ENCODE assay signal across 10 mouse cellular contexts in the genomic region with DNA sequence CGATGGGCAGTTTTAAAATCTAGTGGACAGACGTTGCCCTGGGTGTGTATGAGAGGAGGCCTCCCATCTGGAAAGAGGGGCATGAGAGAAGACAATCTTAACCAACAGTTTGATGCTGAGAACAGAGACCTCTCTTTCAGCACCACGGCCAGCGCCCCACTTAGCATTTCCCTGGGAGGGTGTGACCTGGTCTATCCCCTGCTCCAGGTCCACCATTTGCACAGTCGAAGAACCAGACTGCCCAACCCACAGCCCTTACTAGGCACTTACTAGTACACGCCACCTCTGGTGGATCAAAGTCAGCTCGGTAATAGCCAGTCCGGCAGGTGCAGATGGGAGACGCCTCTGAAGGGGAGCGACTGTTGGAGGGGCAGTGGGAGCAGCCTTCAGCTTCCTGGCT.
DNase-seq lines count a peak whose midpoint lies in the region; ATAC-seq and TF ChIP-seq lines count a peak whose summit lies in the region.
"Had no signal": no experiment of that assay in that cellular context is flagged by ENCODE, and none has a peak within 500 bp of the region (broad histone marks: within the 10 kb centered on the region; RNA-seq: fewer than 3 reads in every experiment).

No protein-coding gene starts in this region.

- no peak overlapping the region for H3ac ChIP-seq in myocyte (ENCODE audit: control insufficient read depth, insufficient read length)

- H3K27me3 ChIP-seq in forebrain, embryonic 11.5 days (ENCODE audit: control insufficient read depth, insufficient read depth, low read length): no peaks in the 10 kb centered on the region
- H3K27me3 ChIP-seq in forebrain, embryonic 13.5 days: no peaks in the 10 kb centered on the region
- H3K27me3 ChIP-seq in myocyte (ENCODE audit: control insufficient read depth, insufficient read depth, insufficient read length): no peaks in the 10 kb centered on the region
- H3K27me3 ChIP-seq: embryonic facial prominence, embryonic 12.5 days had no signal

- no peak overlapping the region for H3K4me3 ChIP-seq in forebrain, embryonic 11.5 days (ENCODE audit: low read depth, low read length)
- no peak overlapping the region for H3K4me3 ChIP-seq in forebrain, embryonic 13.5 days
- no peak overlapping the region for H3K4me3 ChIP-seq in myocyte
- H3K4me3 ChIP-seq: embryonic facial prominence, embryonic 12.5 days; gastrocnemius, adult 2 months had no signal

- H3K79me2 ChIP-seq in myocyte (ENCODE audit: control insufficient read depth, insufficient read depth): no peaks in the 10 kb centered on the region

- no peak for ATAC-seq in forebrain, embryonic 11.5 days (replicated peaks; ENCODE audit: low FRiP score)
- ATAC-seq in forebrain, embryonic 13.5 days: no peak
- no peak for ATAC-seq in megakaryocyte progenitor cell, adult 5-6 weeks (replicated peaks; ENCODE audit: poor library complexity)

- 80% methylated on average over 10 of the region's 10 CpGs for WGBS in forebrain, embryonic 11.5 days
- whole genome bisulfite sequencing in forebrain, embryonic 13.5 days: 78% methylated on average over 10 of the region's 10 CpGs

- H3K4me2 ChIP-seq in forebrain, embryonic 11.5 days (ENCODE audit: low read depth, low read length, severe bottlenecking): no peak overlapping the region
- no peak overlapping the region for H3K4me2 ChIP-seq in forebrain, embryonic 13.5 days
- no peak overlapping the region for H3K4me2 ChIP-seq in myocyte (ENCODE audit: low read depth)
- H3K4me2 ChIP-seq: embryonic facial prominence, embryonic 12.5 days had no signal

- H3K9ac ChIP-seq in forebrain, embryonic 11.5 days (ENCODE audit: low read length): no peak overlapping the region
- no peak overlapping the region for H3K9ac ChIP-seq in forebrain, embryonic 13.5 days
- H3K9ac ChIP-seq: embryonic facial prominence, embryonic 12.5 days had no signal

- no peaks in the 10 kb centered on the region for H3K36me3 ChIP-seq in forebrain, embryonic 11.5 days (ENCODE audit: control insufficient read depth, insufficient read depth, low read length)
- H3K36me3 ChIP-seq in forebrain, embryonic 13.5 days (ENCODE audit: poor library complexity, severe bottlenecking): no peaks in the 10 kb centered on the region
- no peaks in the 10 kb centered on the region for H3K36me3 ChIP-seq in myocyte (ENCODE audit: control insufficient read depth, insufficient read depth)
- H3K36me3 ChIP-seq: embryonic facial prominence, embryonic 12.5 days had no signal

- no peak for TF ChIP-seq POLR2A in myocyte (IDR thresholded peaks at IDR 0.05; ENCODE audit: insufficient read length, low read depth)

- no peaks in the 10 kb centered on the region; the same call in 1 of the 2 replicates for H3K4me1 ChIP-seq in forebrain, embryonic 11.5 days (replicated peaks; ENCODE audit: control insufficient read depth, insufficient read depth, low read length)
- peaks cover 10% of the 10 kb centered on the region; the same call in 1 of the 2 replicates for H3K4me1 ChIP-seq in forebrain, embryonic 13.5 days
- H3K4me1 ChIP-seq: embryonic facial prominence, embryonic 12.5 days had no signal

- H3K27ac ChIP-seq in forebrain, embryonic 11.5 days (ENCODE audit: low read depth, low read length): no peak overlapping the region
- no peak overlapping the region for H3K27ac ChIP-seq in forebrain, embryonic 13.5 days
- H3K27ac ChIP-seq: embryonic facial prominence, embryonic 12.5 days; gastrocnemius, adult 2 months had no signal

- peak; percentile 81 for DNase-seq in forebrain, embryonic 11.5 days (ENCODE audit: low spot score)
- peak; percentile 39 for DNase-seq in lung, postnatal 10 days
- no peak for DNase-seq in lung, postnatal 36 days
- DNase-seq in embryo, embryonic 10.5 days (ENCODE audit: low spot score): peak; percentile 82
- DNase-seq in urinary bladder, postnatal 25 days (ENCODE audit: low spot score): no peak
- DNase-seq: gastrocnemius, adult 2 months had no signal

- H3K9me3 ChIP-seq in forebrain, embryonic 11.5 days (ENCODE audit: control insufficient read depth, low read length): no peaks in the 10 kb centered on the region
- no peaks in the 10 kb centered on the region for H3K9me3 ChIP-seq in forebrain, embryonic 13.5 days (replicated peaks)
- H3K9me3 ChIP-seq: embryonic facial prominence, embryonic 12.5 days had no signal

TF ChIP-seq in myocyte, 11 proteins besides CTCF, POLR2A, EP300 and RAD21:
- TF ChIP-seq MAX (IDR thresholded peaks at IDR 0.05; ENCODE audit: low read depth) (no peak), REST (IDR thresholded peaks at IDR 0.05; ENCODE audit: insufficient read depth, insufficient read length) (peak; percentile 72)
TF ChIP-seq in myocyte: peak in this region for 1.

Comparison
In these comparisons a context has a peak if more than half of its experiments do, and no peak if none do; other contexts are left out.
1. DNase-seq: peak in forebrain, embryonic 11.5 days (single experiment), lung, postnatal 10 days (single experiment) and embryo, embryonic 10.5 days (single experiment); none in lung, postnatal 36 days (single experiment) and urinary bladder, postnatal 25 days (single experiment).